ENCODE assay signal across 9 mouse cellular contexts in genomic region chr4:123282915-123283674, GRCm38 (mm10). TPM values are rescaled to one million over a fixed set of nuclear protein-coding genes. Genes with fewer than 3 reads are reported as not detected.
A peak's percentile ranks its signal among the peaks of the same experiment; 100 is the strongest.
DNase-seq lines count a peak whose midpoint lies in the region; ATAC-seq and TF ChIP-seq lines count a peak whose summit lies in the region.
"Not testable (repeated sequence)": the region's sequence is repeated elsewhere in the genome, so short reads cannot be mapped to it uniquely, and the experiment has no call there.
"Had no signal": no experiment of that assay in that cellular context is flagged by ENCODE, and none has a peak within 500 bp of the region (broad histone marks: within the 10 kb centered on the region; RNA-seq: fewer than 3 reads in every experiment).

No protein-coding gene starts in this region.

- H3K4me3 ChIP-seq in bone marrow macrophage, adult 2 months (ENCODE audit: insufficient read depth, low read length), result peak overlapping the region; percentile 98
- peak overlapping the region; percentile 48 for H3K4me3 ChIP-seq in forebrain, embryonic 11.5 days (ENCODE audit: low read depth, low read length)
- H3K4me3 ChIP-seq in heart, embryonic 13.5 days, result peak overlapping the region; percentile 79
- H3K4me3 ChIP-seq in liver, embryonic 12.5 days, result peak overlapping the region; percentile 73
- peak overlapping the region; percentile 58 for H3K4me3 ChIP-seq in midbrain, embryonic 12.5 days

- TF ChIP-seq POLR2A in bone marrow macrophage, adult 2 months (IDR thresholded peaks at IDR 0.05; ENCODE audit: borderline replicate concordance, low read depth, low read length), result not testable (repeated sequence)

- ATAC-seq in forebrain, embryonic 11.5 days (replicated peaks; ENCODE audit: low FRiP score), result peak; percentile 66
- ATAC-seq in heart, embryonic 13.5 days (ENCODE audit: extremely low read depth, insufficient number of reproducible peaks, low FRiP score, low TSS enrichment), result not testable (repeated sequence)
- peak; percentile 30; the same call in 1 of the 2 replicates for ATAC-seq in liver, embryonic 12.5 days
- ATAC-seq in midbrain, embryonic 12.5 days (ENCODE audit: low FRiP score, low read depth), result peak; percentile 71

- not testable (repeated sequence) for TF ChIP-seq CTCF in bone marrow macrophage, adult 2 months (IDR thresholded peaks at IDR 0.05; ENCODE audit: low read depth, low read length)

- peak overlapping the region; percentile 90 for H3K4me2 ChIP-seq in forebrain, embryonic 11.5 days (ENCODE audit: low read depth, low read length, severe bottlenecking)
- H3K4me2 ChIP-seq in heart, embryonic 13.5 days, result peak overlapping the region; percentile 96
- peak overlapping the region; percentile 82 for H3K4me2 ChIP-seq in liver, embryonic 12.5 days
- peak overlapping the region; percentile 87 for H3K4me2 ChIP-seq in midbrain, embryonic 12.5 days (replicated peaks)

- H3K36me3 ChIP-seq in forebrain, embryonic 11.5 days (ENCODE audit: control insufficient read depth, insufficient read depth, low read length), result not testable (repeated sequence)
- H3K36me3 ChIP-seq in heart, embryonic 13.5 days, result peaks cover 28% of the 10 kb centered on the region
- H3K36me3 ChIP-seq in liver, embryonic 12.5 days, result peaks cover 45% of the 10 kb centered on the region
- peaks cover 28% of the 10 kb centered on the region for H3K36me3 ChIP-seq in midbrain, embryonic 12.5 days

- H3K9me3 ChIP-seq in forebrain, embryonic 11.5 days (ENCODE audit: control insufficient read depth, low read length); heart, embryonic 13.5 days; liver, embryonic 12.5 days (replicated peaks); midbrain, embryonic 12.5 days: not testable (repeated sequence)

- H3K9ac ChIP-seq in forebrain, embryonic 11.5 days (ENCODE audit: low read length), result peak overlapping the region; percentile 65
- peak overlapping the region; percentile 88 for H3K9ac ChIP-seq in heart, embryonic 13.5 days
- peak overlapping the region; percentile 95 for H3K9ac ChIP-seq in liver, embryonic 12.5 days
- peak overlapping the region; percentile 67 for H3K9ac ChIP-seq in midbrain, embryonic 12.5 days (replicated peaks)

- not testable (repeated sequence) for H3K27me3 ChIP-seq in forebrain, embryonic 11.5 days (ENCODE audit: control insufficient read depth, insufficient read depth, low read length); heart, embryonic 13.5 days (replicated peaks); liver, embryonic 12.5 days (replicated peaks); midbrain, embryonic 12.5 days

- 1% methylated on average over 38 of the region's 55 CpGs for WGBS in forebrain, embryonic 11.5 days
- whole genome bisulfite sequencing in heart, embryonic 13.5 days, result under 1% methylated on average over 45 of the region's 55 CpGs
- under 1% methylated on average over 47 of the region's 55 CpGs for WGBS in liver, embryonic 12.5 days (ENCODE audit: insufficient replicate concordance)
- WGBS in midbrain, embryonic 12.5 days, result under 1% methylated on average over 52 of the region's 55 CpGs

- DNase-seq in CD4-positive helper T cell, adult 2 months (ENCODE audit: low read depth, low spot score), result peak; percentile 53
- not testable (repeated sequence) for DNase-seq in forebrain, embryonic 11.5 days (ENCODE audit: low spot score)
- peak; percentile 52 for DNase-seq in kidney, adult 18-20 months
- DNase-seq in skeletal muscle tissue, adult 2 months (ENCODE audit: low read depth, low spot score), result peak; percentile 65

- H3K4me1 ChIP-seq in bone marrow macrophage, adult 2 months (ENCODE audit: control insufficient read depth, insufficient read depth, low read length), result peaks cover 12% of the 10 kb centered on the region
- H3K4me1 ChIP-seq in forebrain, embryonic 11.5 days (replicated peaks; ENCODE audit: control insufficient read depth, insufficient read depth, low read length), result peaks cover 13% of the 10 kb centered on the region; the same call in 1 of the 2 replicates
- H3K4me1 ChIP-seq in heart, embryonic 13.5 days, result peaks cover 41% of the 10 kb centered on the region
- peaks cover 56% of the 10 kb centered on the region for H3K4me1 ChIP-seq in liver, embryonic 12.5 days
- H3K4me1 ChIP-seq in midbrain, embryonic 12.5 days, result peaks cover 25% of the 10 kb centered on the region

- H3K27ac ChIP-seq in bone marrow macrophage, adult 2 months (ENCODE audit: insufficient read depth, low read depth, low read length), result peak overlapping the region; percentile 79
- H3K27ac ChIP-seq in forebrain, embryonic 11.5 days (ENCODE audit: low read depth, low read length); midbrain, embryonic 12.5 days (replicated peaks): not testable (repeated sequence)
- H3K27ac ChIP-seq in heart, embryonic 13.5 days (replicated peaks), result peak overlapping the region; percentile 91
- H3K27ac ChIP-seq in liver, embryonic 12.5 days, result peak overlapping the region; percentile 96

RNA-seq across cellular contexts. Expression of gene Pabpc4, which starts 20.9 kb away (rescaled TPM):
- 16.7 and 18.3 TPM in 2 replicates for polyA plus RNA-seq in bone marrow macrophage, adult 2 months (2012; ENCODE audit: insufficient read depth, insufficient read length, missing spikeins)
- polyA plus RNA-seq in forebrain, embryonic 11.5 days (2014; fragmentation: Nextera tagmentation; extraction: Ambion mirVana), result 46.6 and 47.0 TPM in 2 replicates
- 52.0 and 56.4 TPM in 2 replicates for polyA plus RNA-seq in heart, embryonic 13.5 days (2015; fragmentation: Nextera tagmentation; extraction: Ambion mirVana)
- polyA plus RNA-seq in liver, embryonic 12.5 days (2016; fragmentation: Nextera tagmentation; extraction: Ambion mirVana), result 110 and 112 TPM in 2 replicates
- 30.7 and 35.0 TPM in 2 replicates for polyA plus RNA-seq in midbrain, embryonic 12.5 days (2016; fragmentation: Nextera tagmentation; extraction: Ambion mirVana)

RNA-seq across cellular contexts. Expression of gene Oxct2a, which starts 40.3 kb away (rescaled TPM):
- polyA plus RNA-seq in bone marrow macrophage, adult 2 months (2012; ENCODE audit: insufficient read depth, insufficient read length, missing spikeins), result not detected in 2 replicates
- not detected in 2 replicates for polyA plus RNA-seq in forebrain, embryonic 11.5 days (2014; fragmentation: Nextera tagmentation; extraction: Ambion mirVana)
- polyA plus RNA-seq in heart, embryonic 13.5 days (2015; fragmentation: Nextera tagmentation; extraction: Ambion mirVana), result not detected in 2 replicates
- polyA plus RNA-seq in liver, embryonic 12.5 days (2016; fragmentation: Nextera tagmentation; extraction: Ambion mirVana), result 0.19 TPM in 1 of 2 replicates, not detected in the other
- not detected in 2 replicates for polyA plus RNA-seq in midbrain, embryonic 12.5 days (2016; fragmentation: Nextera tagmentation; extraction: Ambion mirVana)
- polyA plus RNA-seq: thymus, postnatal 0 days had no signal

RNA-seq across cellular contexts. Expression of gene Heyl, which starts 49.7 kb away (rescaled TPM):
- not detected in 2 replicates for polyA plus RNA-seq in bone marrow macrophage, adult 2 months (2012; ENCODE audit: insufficient read depth, insufficient read length, missing spikeins)
- polyA plus RNA-seq in forebrain, embryonic 11.5 days (2014; fragmentation: Nextera tagmentation; extraction: Ambion mirVana), result 7.1 and 7.9 TPM in 2 replicates
- 9.2 and 9.3 TPM in 2 replicates for polyA plus RNA-seq in heart, embryonic 13.5 days (2015; fragmentation: Nextera tagmentation; extraction: Ambion mirVana)
- 0.83 and 1.2 TPM in 2 replicates for polyA plus RNA-seq in liver, embryonic 12.5 days (2016; fragmentation: Nextera tagmentation; extraction: Ambion mirVana)
- polyA plus RNA-seq in midbrain, embryonic 12.5 days (2016; fragmentation: Nextera tagmentation; extraction: Ambion mirVana), result 7.4 and 8.0 TPM in 2 replicates

RNA-seq across cellular contexts. Expression of gene Bmp8a, which starts 60.0 kb away (rescaled TPM):
- polyA plus RNA-seq in bone marrow macrophage, adult 2 months (2012; ENCODE audit: insufficient read depth, insufficient read length, missing spikeins), result not detected in 2 replicates
- polyA plus RNA-seq in forebrain, embryonic 11.5 days (2014; fragmentation: Nextera tagmentation; extraction: Ambion mirVana), result 0.13 and 0.23 TPM in 2 replicates
- polyA plus RNA-seq in heart, embryonic 13.5 days (2015; fragmentation: Nextera tagmentation; extraction: Ambion mirVana), result 0.06 and 0.13 TPM in 2 replicates
- polyA plus RNA-seq in liver, embryonic 12.5 days (2016; fragmentation: Nextera tagmentation; extraction: Ambion mirVana), result 0.31 and 0.46 TPM in 2 replicates
- 0.12 and 0.19 TPM in 2 replicates for polyA plus RNA-seq in midbrain, embryonic 12.5 days (2016; fragmentation: Nextera tagmentation; extraction: Ambion mirVana)

Comparison
In these comparisons a context has a peak if more than half of its experiments do, and no peak if none do; other contexts are left out.
1. H3K4me3 ChIP-seq: peak in every context shown above with its lines; median percentile 98 in bone marrow macrophage, adult 2 months; 79 in heart, embryonic 13.5 days; 73 in liver, embryonic 12.5 days; 58 in midbrain, embryonic 12.5 days; 48 in forebrain, embryonic 11.5 days.